Mouse (Mus musculus): ENCODE measurements around the gene Gm11077.

DNA sequence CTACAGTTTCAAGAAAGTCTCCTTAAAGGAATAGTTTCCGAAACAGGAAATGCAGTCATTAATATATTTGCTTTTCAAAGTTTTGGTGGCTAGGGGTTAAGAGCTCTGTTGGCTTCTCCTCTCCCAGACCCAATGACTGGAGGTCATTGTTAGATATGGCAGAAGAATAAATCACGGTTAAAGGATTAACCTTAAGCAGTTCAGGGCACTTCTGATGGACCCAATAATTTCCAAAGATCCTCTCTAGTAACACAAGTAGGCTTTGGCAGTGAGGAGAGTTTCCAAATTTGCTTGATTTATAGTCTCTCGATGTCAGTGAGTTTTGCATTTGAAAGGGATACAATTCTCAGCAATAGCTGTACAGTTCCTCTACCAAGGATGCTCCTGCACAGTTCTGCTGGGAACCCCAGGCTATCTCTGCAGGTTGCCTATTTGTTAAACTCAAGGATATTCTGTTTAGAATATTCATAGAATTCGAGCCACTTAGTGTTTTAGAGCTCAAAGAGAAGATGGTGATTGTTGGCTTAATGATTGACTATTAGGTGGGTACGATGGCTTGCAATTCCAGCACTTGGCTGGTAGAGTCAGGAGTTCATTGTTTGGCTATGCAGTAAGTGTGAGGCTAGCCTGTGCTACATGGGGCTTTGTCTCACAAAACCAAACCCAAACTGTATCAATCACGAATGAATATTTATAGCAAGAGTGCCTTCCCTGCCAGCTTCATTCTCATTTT lies 1.8 kb downstream of the Gm11077 start:
- TF ChIP-seq CTCF (IDR thresholded peaks at IDR 0.05; ENCODE audit: low read depth) (no peak), EP300 (IDR thresholded peaks at IDR 0.05; ENCODE audit: low read depth) (no peak)

Data from liver, embryonic 14.5 days (tissue).